Mouse (Mus musculus): ENCODE measurements around the gene Limch1.

DNA sequence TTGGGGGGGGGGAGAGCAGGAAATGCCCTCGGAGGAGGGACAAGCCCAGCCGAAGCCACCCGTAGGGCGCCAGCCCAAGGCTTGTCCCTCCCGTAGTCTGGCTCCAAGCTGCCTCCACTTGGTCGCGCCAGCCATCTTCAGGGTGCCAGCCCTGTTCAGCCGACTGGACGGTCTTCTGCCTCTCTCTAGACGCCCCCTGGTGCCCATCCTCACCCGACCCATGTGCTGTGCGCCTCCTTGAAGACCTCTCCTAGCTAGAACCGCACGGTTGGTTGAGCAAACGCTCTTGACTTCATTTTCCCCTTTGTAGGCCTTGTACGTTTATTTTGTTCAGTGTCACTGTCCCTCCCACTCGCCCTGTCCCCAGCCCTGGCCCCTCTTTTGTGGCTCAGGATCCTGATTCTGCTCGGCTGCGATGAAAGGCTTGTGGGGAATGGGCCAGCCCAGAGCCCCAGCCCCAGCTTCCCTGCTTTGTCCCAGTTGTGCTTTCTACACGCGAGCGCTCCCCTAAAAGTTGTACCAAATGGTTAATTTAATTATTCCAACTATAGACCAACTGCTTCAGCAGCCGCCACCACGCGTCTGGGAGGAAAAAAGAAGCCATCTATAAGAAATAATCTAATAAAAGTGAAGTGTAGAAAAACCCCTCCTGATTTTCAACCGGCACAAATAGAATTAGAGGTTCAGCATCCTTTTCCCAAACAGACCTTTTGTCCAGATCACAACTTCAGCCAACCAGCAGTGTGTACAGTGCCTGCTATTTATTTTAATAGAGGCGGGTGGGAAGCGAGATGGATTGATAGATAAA is 356.4 kb downstream of the Limch1 start:
- no peak for TF ChIP-seq CTCF (IDR thresholded peaks at IDR 0.05; ENCODE audit: low read depth, low read length)
- no peak for TF ChIP-seq POLR2A (IDR thresholded peaks at IDR 0.05; ENCODE audit: borderline replicate concordance, low read depth, low read length)

Data from bone marrow macrophage, adult 2 months (primary cell).